Mouse (Mus musculus): ENCODE measurements around the gene Cers6. TPM values are rescaled to one million over a fixed set of nuclear protein-coding genes. Genes with fewer than 3 reads are reported as not detected.

Cers6 gene
- polyA plus RNA-seq, 1 experiment from 2014 or later, result 66.7 TPM

DNA sequence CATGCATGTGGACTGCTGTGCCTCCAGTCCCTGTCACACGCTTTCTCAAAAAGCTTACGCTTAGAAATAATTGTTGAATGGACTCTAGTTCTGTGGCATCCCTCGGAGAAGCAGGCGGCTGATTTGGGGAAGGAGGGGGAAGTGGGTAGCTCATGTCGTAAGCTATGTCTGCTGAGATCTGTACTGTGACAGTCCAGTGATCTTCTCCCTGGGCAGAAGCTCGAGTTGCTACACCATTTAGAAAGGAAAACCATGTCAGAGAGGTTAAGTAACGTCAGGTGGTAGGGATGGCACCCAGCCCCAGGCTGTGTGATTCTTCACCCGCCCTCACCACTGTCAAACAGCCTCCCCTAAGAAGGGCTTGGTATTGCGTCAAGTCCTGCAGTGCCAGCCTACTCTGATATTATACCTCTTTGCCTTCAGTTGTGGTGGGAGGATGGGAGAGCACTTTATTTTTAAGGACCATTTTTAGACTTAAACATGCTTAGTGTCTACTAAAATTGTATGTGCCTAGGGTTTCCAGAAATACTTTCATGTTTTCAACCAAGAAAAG lies 154.0 kb downstream of the Cers6 start:
- Histone ChIP-seq H3K27ac (no peak overlapping the region), H3K27me3 (replicated peaks) (no peaks in the 10 kb centered on the region), H3K36me3 (no peaks in the 10 kb centered on the region), H3K4me2 (replicated peaks) (no peak overlapping the region), H3K4me3 (no peak overlapping the region), H3K4me1 (peaks cover 21% of the 10 kb centered on the region), H3K9ac (no peak overlapping the region), H3K9me3 (no peaks in the 10 kb centered on the region)
- no peak for ATAC-seq (ENCODE audit: low FRiP score, low read depth)
- 84% methylated on average over 9 of the region's 9 CpGs for WGBS

GRCm38 (mm10) chr2:69015822-69016221 lies 154.6 kb downstream of the Cers6 start:
- WGBS, result 90% methylated on average over 5 of the region's 5 CpGs
- Histone ChIP-seq H3K27ac (no peak overlapping the region), H3K36me3 (no peaks in the 10 kb centered on the region), H3K27me3 (replicated peaks) (no peaks in the 10 kb centered on the region), H3K4me2 (replicated peaks) (no peak overlapping the region), H3K9ac (no peak overlapping the region), H3K4me3 (no peak overlapping the region), H3K9me3 (no peaks in the 10 kb centered on the region), H3K4me1 (peaks cover 18% of the 10 kb centered on the region)
- no peak for ATAC-seq (ENCODE audit: low FRiP score, low read depth)

GRCm38 (mm10) chr2:69019026-69019565 lies 157.9 kb downstream of the Cers6 start:
- Histone ChIP-seq H3K4me2 (replicated peaks) (no peak overlapping the region), H3K9ac (no peak overlapping the region), H3K27me3 (replicated peaks) (no peaks in the 10 kb centered on the region), H3K36me3 (no peaks in the 10 kb centered on the region), H3K27ac (no peak overlapping the region), H3K9me3 (no peaks in the 10 kb centered on the region), H3K4me1 (0 out of 2 replicates have a peak, but pooled peaks cover 3% of the 10 kb centered on the region), H3K4me3 (no peak overlapping the region)
- WGBS, result 93% methylated on average over 13 of the region's 13 CpGs
- ATAC-seq (ENCODE audit: low FRiP score, low read depth), result no peak

GRCm38 (mm10) chr2:69019821-69020489 lies 158.7 kb downstream of the Cers6 start:
- 87% methylated on average over 6 of the region's 6 CpGs for whole genome bisulfite sequencing

DNA sequence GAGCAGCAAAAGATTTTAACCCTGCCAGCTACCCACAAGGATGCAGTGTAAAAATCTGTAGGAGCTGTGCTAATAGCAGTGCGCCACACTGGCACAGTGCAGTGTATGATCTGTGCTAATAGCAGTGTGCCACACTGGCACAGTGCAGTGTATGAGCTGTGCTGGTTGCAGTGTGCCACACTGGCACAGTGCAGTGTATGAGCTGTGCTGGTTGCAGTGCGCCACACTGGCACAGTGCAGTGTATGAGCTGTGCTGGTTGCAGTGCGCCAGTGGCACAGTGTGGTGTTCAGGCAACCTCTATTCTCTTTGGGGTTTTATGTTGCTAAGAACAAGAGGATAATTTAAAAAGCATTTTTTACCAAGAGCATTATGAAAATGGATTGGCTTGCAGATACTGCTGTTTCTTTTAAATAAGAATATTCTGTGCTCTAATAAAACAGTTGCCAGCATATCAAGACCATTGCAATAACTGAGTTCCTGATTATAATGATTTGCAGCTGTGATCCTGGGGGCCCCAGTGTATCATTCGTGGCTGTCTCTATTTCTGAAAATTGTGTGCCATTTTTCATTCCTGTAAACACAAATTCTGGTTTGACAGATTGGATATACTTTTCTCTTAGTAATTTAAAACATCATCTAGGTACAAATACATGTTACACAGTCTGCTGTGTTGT lies 159.5 kb downstream of the Cers6 start:
- Histone ChIP-seq H3K4me3 (no peak overlapping the region), H3K27me3 (replicated peaks) (no peaks in the 10 kb centered on the region), H3K9ac (no peak overlapping the region), H3K36me3 (no peaks in the 10 kb centered on the region), H3K27ac (no peak overlapping the region), H3K9me3 (no peaks in the 10 kb centered on the region), H3K4me1 (0 out of 2 replicates have a peak, but pooled peaks cover 3% of the 10 kb centered on the region), H3K4me2 (replicated peaks) (no peak overlapping the region)
- 80% methylated on average over 4 of the region's 4 CpGs for WGBS
- ATAC-seq (ENCODE audit: low FRiP score, low read depth), result 0 out of 2 replicates have a peak, but pooled peaks have one; percentile 25

More at GRCm38 (mm10) chr2:69019821-69020489, 158.7 kb downstream of the Cers6 start:
- H3K9me3 ChIP-seq, result no peaks in the 10 kb centered on the region
- H3K9ac ChIP-seq, result no peak overlapping the region
- no peak for ATAC-seq (ENCODE audit: low FRiP score, low read depth)
- 0 out of 2 replicates have a peak, but pooled peaks cover 3% of the 10 kb centered on the region for H3K4me1 ChIP-seq
- no peak overlapping the region for H3K4me3 ChIP-seq
- H3K4me2 ChIP-seq (replicated peaks), result no peak overlapping the region
- no peak overlapping the region for H3K27ac ChIP-seq
- no peaks in the 10 kb centered on the region for H3K27me3 ChIP-seq (replicated peaks)
- no peaks in the 10 kb centered on the region for H3K36me3 ChIP-seq

DNA sequence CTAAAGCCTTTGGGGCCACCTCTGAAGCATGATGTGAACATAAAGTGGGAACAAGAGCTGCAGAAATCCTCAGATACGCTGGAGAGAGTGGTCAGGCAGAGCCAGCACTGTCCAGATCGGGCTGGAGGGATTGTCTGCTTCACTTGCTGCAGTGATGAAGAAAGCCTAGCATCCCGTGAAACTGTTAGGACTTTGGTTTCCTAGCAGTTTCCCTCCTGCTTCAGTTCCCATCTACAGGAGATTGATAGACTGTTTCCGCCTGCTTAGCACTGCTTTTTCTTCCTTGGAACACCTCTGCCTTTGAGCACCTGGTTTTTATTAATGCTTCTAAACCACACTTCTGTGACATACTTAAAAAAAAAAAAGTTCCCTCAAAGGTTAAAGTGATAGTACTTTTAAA lies 160.3 kb downstream of the Cers6 start:
- Histone ChIP-seq H3K9me3 (no peaks in the 10 kb centered on the region), H3K4me3 (no peak overlapping the region), H3K27me3 (replicated peaks) (no peaks in the 10 kb centered on the region), H3K27ac (no peak overlapping the region), H3K4me1 (0 out of 2 replicates have a peak, but pooled peaks cover 3% of the 10 kb centered on the region), H3K9ac (no peak overlapping the region), H3K36me3 (no peaks in the 10 kb centered on the region), H3K4me2 (replicated peaks) (no peak overlapping the region)
- WGBS, result 47% methylated on average over 4 of the region's 4 CpGs
- no peak for ATAC-seq (ENCODE audit: low FRiP score, low read depth)

DNA sequence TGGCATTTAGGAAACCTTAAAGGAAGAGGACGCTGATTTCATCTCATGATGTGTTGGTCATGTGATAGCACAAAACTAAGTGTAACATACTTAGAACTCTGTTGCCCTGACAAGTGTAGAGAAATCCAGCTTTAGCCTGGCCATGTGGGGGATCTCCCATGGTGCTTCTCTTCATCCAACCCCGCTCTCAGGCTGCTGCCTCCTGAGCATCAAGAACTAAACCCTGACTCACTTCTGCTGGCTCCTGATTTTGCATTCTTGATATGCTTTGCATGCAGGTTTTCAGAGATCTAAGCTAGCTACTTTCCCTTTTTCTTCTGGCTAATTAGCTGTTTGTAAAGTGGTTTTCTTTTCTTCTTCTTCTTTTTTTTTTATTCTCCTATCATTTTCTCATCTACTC lies 163.6 kb downstream of the Cers6 start:
- H3K27ac ChIP-seq, result no peak overlapping the region
- ATAC-seq (ENCODE audit: low FRiP score, low read depth), result no peak
- 91% methylated on average over 2 of the region's 2 CpGs for WGBS
- H3K4me3 ChIP-seq, result no peak overlapping the region
- 0 out of 2 replicates have a peak, but pooled peaks cover 3% of the 10 kb centered on the region for H3K4me1 ChIP-seq
- H3K36me3 ChIP-seq, result no peaks in the 10 kb centered on the region
- H3K9me3 ChIP-seq, result no peaks in the 10 kb centered on the region
- H3K4me2 ChIP-seq (replicated peaks), result no peak overlapping the region
- no peak overlapping the region for H3K9ac ChIP-seq
- no peaks in the 10 kb centered on the region for H3K27me3 ChIP-seq (replicated peaks)

DNA sequence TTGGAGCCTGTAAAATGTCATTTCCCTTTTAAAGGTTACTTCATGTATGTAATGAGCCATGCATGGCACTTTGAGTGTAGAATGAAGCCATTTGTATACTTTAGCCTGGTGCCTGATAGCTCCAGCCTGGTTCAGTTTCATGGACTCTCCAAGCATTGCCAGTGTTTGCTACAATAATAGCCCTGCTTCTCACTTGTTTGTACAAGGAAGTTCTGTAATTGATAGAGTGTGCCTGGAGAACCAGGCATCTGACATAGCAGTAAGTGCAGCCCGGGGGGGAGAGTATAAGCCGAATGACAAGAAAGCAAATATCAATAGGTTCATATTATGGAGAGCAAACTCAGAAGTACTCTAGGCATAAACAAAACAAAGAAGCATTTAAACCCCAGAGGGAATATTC lies 171.3 kb downstream of the Cers6 start:
- Histone ChIP-seq H3K9ac (no peak overlapping the region), H3K4me2 (replicated peaks) (no peak overlapping the region), H3K4me1 (peaks cover 6% of the 10 kb centered on the region), H3K9me3 (no peaks in the 10 kb centered on the region), H3K4me3 (no peak overlapping the region), H3K27me3 (replicated peaks) (no peaks in the 10 kb centered on the region), H3K27ac (no peak overlapping the region), H3K36me3 (no peaks in the 10 kb centered on the region)
- no peak for ATAC-seq (ENCODE audit: low FRiP score, low read depth)
- WGBS, result 63% methylated on average over 2 of the region's 2 CpGs

GRCm38 (mm10) chr2:69035457-69035856 lies 174.2 kb downstream of the Cers6 start:
- H3K4me2 ChIP-seq (replicated peaks), result no peak overlapping the region
- no peak overlapping the region for H3K9ac ChIP-seq
- H3K4me3 ChIP-seq, result no peak overlapping the region
- 12% methylated on average over 4 of the region's 4 CpGs for WGBS
- no peaks in the 10 kb centered on the region for H3K9me3 ChIP-seq
- 0 out of 2 replicates have a peak, but pooled peaks have one; percentile 62 for ATAC-seq (ENCODE audit: low FRiP score, low read depth)
- H3K27me3 ChIP-seq (replicated peaks), result no peaks in the 10 kb centered on the region
- peaks cover 6% of the 10 kb centered on the region for H3K4me1 ChIP-seq
- H3K36me3 ChIP-seq, result no peaks in the 10 kb centered on the region
- no peak overlapping the region for H3K27ac ChIP-seq

- H3K9ac ChIP-seq, result no peak overlapping the region
- H3K4me1 ChIP-seq, result peaks cover 6% of the 10 kb centered on the region
- H3K27me3 ChIP-seq (replicated peaks), result no peaks in the 10 kb centered on the region
- H3K4me3 ChIP-seq, result no peak overlapping the region
- no peak overlapping the region for H3K27ac ChIP-seq
- ATAC-seq (ENCODE audit: low FRiP score, low read depth), result no peak
- H3K9me3 ChIP-seq, result no peaks in the 10 kb centered on the region
- 83% methylated on average over 2 of the region's 2 CpGs for WGBS
- no peak overlapping the region for H3K4me2 ChIP-seq (replicated peaks)
- no peaks in the 10 kb centered on the region for H3K36me3 ChIP-seq
Observed at GRCm38 (mm10) chr2:69037362-69037761, 176.1 kb downstream of the Cers6 start.

- peak overlapping the region; percentile 43 for H3K27ac ChIP-seq
- H3K4me2 ChIP-seq (replicated peaks), result no peak overlapping the region
- H3K9me3 ChIP-seq, result no peaks in the 10 kb centered on the region
- ATAC-seq (ENCODE audit: low FRiP score, low read depth), result peak; percentile 73
- no peaks in the 10 kb centered on the region for H3K27me3 ChIP-seq (replicated peaks)
- 40% methylated on average over 6 of the region's 6 CpGs for WGBS
- peaks cover 16% of the 10 kb centered on the region for H3K4me1 ChIP-seq
- no peak overlapping the region for H3K4me3 ChIP-seq
- H3K9ac ChIP-seq, result no peak overlapping the region
- H3K36me3 ChIP-seq, result no peaks in the 10 kb centered on the region
Observed at GRCm38 (mm10) chr2:69042327-69043106, 181.3 kb downstream of the Cers6 start.

Data from neural tube, embryonic 12.5 days (tissue).